Mouse (Mus musculus) central nervous system, embryonic 14 days (tissue): ENCODE measurements around the gene Cnot6. TPM values are rescaled to one million over a fixed set of nuclear protein-coding genes. Genes with fewer than 3 reads are reported as not detected.

Experiments used
- polyA plus RNA-seq: library from polyadenylated mRNA; depleted of rRNA; stranded (reverse); fragments of >200 nt; gene quantifications from 2 replicates; pipeline ENCODE4 v1.2.3, GENCODE M21; 2012; rRNA removed

Gene Cnot6
- 67.6 and 79.4 TPM in 2 replicates for polyA plus RNA-seq

DNA sequence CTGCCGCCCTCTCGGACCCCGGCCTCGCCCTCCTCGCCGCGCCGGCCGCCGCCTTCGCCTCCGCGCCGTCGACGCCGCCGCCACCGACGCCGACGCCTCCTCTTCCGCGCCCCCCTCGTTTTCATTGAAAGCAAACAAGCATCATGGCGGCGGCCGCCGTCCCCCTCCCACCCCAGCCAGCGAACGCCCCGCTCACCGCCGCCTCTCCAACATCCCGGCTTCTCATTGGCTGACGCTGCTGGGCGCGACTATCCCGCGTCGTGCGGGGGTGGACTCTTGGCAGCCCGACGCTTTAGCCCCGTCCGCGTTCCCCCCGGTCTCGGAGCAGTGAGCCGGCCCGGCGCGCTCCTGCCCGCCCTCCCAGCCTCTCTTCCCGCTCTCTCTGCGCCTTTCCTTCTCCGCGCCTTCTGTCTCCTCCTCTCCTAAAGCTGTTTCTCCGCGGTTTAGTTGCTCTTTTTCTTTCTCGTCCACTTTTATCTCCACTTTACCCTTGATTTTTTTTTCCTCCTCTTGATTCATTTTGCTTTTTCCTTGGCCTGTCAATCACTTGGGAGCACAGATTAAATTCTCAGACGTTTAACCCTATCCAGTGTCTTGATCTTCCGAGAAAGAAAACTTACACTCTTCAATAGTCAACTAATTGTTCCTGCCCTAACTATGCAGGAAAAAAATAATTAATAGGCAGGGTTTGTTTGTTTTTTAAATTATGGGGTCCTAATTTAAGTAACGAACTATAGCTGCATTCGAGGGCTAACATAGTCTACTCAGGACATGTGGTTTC is at the start of gene Cnot6:
Cnot6 (minus strand) TSS at position 169 of the 781 bp plus-strand sequence.

DNA sequence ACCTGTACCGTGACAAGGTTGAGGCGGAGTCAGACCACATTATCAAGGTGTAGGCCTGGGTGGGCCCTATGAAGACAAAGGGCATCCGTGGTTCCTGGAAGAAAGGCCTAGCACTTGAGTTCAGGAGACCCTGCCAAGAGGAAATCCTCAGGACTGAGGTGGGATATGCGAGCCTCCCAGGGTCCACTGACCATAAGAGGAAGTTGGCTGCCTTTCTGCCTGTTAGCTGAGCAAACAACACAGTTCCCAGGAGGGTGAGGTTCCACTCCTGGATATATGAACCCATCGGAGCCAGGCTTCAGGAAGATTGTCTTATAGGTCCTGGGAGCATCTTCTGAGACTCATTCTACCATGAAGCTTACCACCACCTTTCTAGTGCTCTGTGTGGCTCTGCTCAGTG is 49.2 kb downstream of the Cnot6 start, which contains the start of gene Scgb3a1:
Scgb3a1 (plus strand) TSS at position 301 of the 400 bp plus-strand sequence.

Other genes starting within 250 kb of the Cnot6 start
- gene Olfr1386, start 247.7 kb downstream of the Cnot6 start, polyA plus RNA-seq, result not detected in 2 replicates
- not detected in 2 replicates for gene Olfr1385, start 223.7 kb downstream of the Cnot6 start, polyA plus RNA-seq
- gene Olfr1384, start 206.0 kb downstream of the Cnot6 start, polyA plus RNA-seq, result not detected in 2 replicates
- gene Olfr1383, start 193.1 kb downstream of the Cnot6 start, polyA plus RNA-seq, result not detected in 2 replicates
- gene Olfr1382, start 184.5 kb downstream of the Cnot6 start, polyA plus RNA-seq, result not detected in 2 replicates
- gene Olfr1381, start 169.3 kb downstream of the Cnot6 start, polyA plus RNA-seq, result not detected in 2 replicates
- gene Olfr1380, start 155.8 kb downstream of the Cnot6 start, polyA plus RNA-seq, result not detected in 2 replicates
- 2.2 and 3.3 TPM in 2 replicates for gene Flt4, start 103.5 kb downstream of the Cnot6 start, polyA plus RNA-seq
- 0.14 and 0.19 TPM in 2 replicates for gene Scgb3a1, start 49.1 kb downstream of the Cnot6 start, polyA plus RNA-seq
- gene Gfpt2, start 81.5 kb upstream of the Cnot6 start, polyA plus RNA-seq, result 6.5 and 11.2 TPM in 2 replicates
- gene Mapk9, start 134.0 kb upstream of the Cnot6 start, polyA plus RNA-seq, result 74.7 and 76.1 TPM in 2 replicates
- gene Rasgef1c, start 189.1 kb upstream of the Cnot6 start, polyA plus RNA-seq, result 8.9 and 10.1 TPM in 2 replicates